Mouse (Mus musculus): ENCODE measurements at regions not wholly inside any gene's neighbourhood (a gene's known extent, or its start where the extent isn't known, plus 50 kb on each side); places are given as distances from the start of the nearest gene placed in this dataset.

GRCm38 (mm10) chr10:17343829-17344228, 379.2 kb upstream of the Cited2 start:
- 66% methylated on average over 1 of the region's 1 CpGs for WGBS (ENCODE audit: insufficient replicate concordance)

GRCm38 (mm10) chr10:17352202-17352994, 370.6 kb upstream of the Cited2 start:
- no peak overlapping the region for H3K4me3 ChIP-seq (ENCODE audit: insufficient read depth in 1 of 2, low read depth in 2 of 2, low read length in 2 of 2)
- no peak overlapping the region for H3K9ac ChIP-seq (replicated peaks)
- ATAC-seq (ENCODE audit: insufficient read depth), result no peak
- no peaks in the 10 kb centered on the region for H3K4me1 ChIP-seq (replicated peaks; ENCODE audit: control insufficient read depth in 2 of 2, insufficient read depth in 2 of 2, low read length in 1 of 2)
- 77% methylated on average over 14 of the region's 14 CpGs for WGBS (ENCODE audit: insufficient replicate concordance)
- H3K9me3 ChIP-seq (ENCODE audit: control insufficient read depth, low read length), result no peaks in the 10 kb centered on the region
- no peaks in the 10 kb centered on the region for H3K36me3 ChIP-seq (replicated peaks; ENCODE audit: control insufficient read depth, insufficient read depth, low read depth)
- H3K4me2 ChIP-seq (ENCODE audit: low read depth), result no peak overlapping the region
- TF ChIP-seq EP300 (IDR thresholded peaks at IDR 0.05; ENCODE audit: low read depth), result no peak
- TF ChIP-seq CTCF (IDR thresholded peaks at IDR 0.05; ENCODE audit: low read depth), result no peak
- no peaks in the 10 kb centered on the region for H3K27me3 ChIP-seq (ENCODE audit: control insufficient read depth, insufficient read depth, low read length)
- no peak for DNase-seq (ENCODE audit: low read depth in 3 of 3, low spot score in 3 of 3)
- H3K27ac ChIP-seq, result no peak overlapping the region

More at GRCm38 (mm10) chr10:17343829-17344228, 379.2 kb upstream of the Cited2 start:
- TF ChIP-seq CTCF (IDR thresholded peaks at IDR 0.05; ENCODE audit: low read depth) (no peak), EP300 (IDR thresholded peaks at IDR 0.05; ENCODE audit: low read depth) (no peak)
- Histone ChIP-seq H3K9me3 (ENCODE audit: control insufficient read depth, low read length) (no peaks in the 10 kb centered on the region), H3K27me3 (ENCODE audit: control insufficient read depth, insufficient read depth, low read length) (no peaks in the 10 kb centered on the region), H3K9ac (replicated peaks) (no peak overlapping the region), H3K27ac (no peak overlapping the region), H3K36me3 (replicated peaks; ENCODE audit: control insufficient read depth, insufficient read depth, low read depth) (no peaks in the 10 kb centered on the region), H3K4me1 (replicated peaks; ENCODE audit: control insufficient read depth in 2 of 2, insufficient read depth in 2 of 2, low read length in 1 of 2) (no peaks in the 10 kb centered on the region), H3K4me3 (ENCODE audit: insufficient read depth in 1 of 2, low read depth in 2 of 2, low read length in 2 of 2) (no peak overlapping the region), H3K4me2 (ENCODE audit: low read depth) (no peak overlapping the region)
- DNase-seq (ENCODE audit: low read depth in 3 of 3, low spot score in 3 of 3) (no peak), ATAC-seq (ENCODE audit: insufficient read depth) (no peak)

- H3K9ac ChIP-seq (replicated peaks), result no peak overlapping the region
- H3K27me3 ChIP-seq (ENCODE audit: control insufficient read depth, insufficient read depth, low read length), result no peaks in the 10 kb centered on the region
- 45% methylated on average over 4 of the region's 4 CpGs for WGBS (ENCODE audit: insufficient replicate concordance)
- H3K27ac ChIP-seq, result no peak overlapping the region
- ATAC-seq (ENCODE audit: insufficient read depth) (no peak), DNase-seq (ENCODE audit: low read depth in 3 of 3, low spot score in 3 of 3) (no peak)
- no peak overlapping the region for H3K4me3 ChIP-seq (ENCODE audit: insufficient read depth in 1 of 2, low read depth in 2 of 2, low read length in 2 of 2)
- H3K4me2 ChIP-seq (ENCODE audit: low read depth), result no peak overlapping the region
- no peaks in the 10 kb centered on the region for H3K9me3 ChIP-seq (ENCODE audit: control insufficient read depth, low read length)
- no peak for TF ChIP-seq CTCF (IDR thresholded peaks at IDR 0.05; ENCODE audit: low read depth)
- TF ChIP-seq EP300 (IDR thresholded peaks at IDR 0.05; ENCODE audit: low read depth), result no peak
- H3K4me1 ChIP-seq (replicated peaks; ENCODE audit: control insufficient read depth in 2 of 2, insufficient read depth in 2 of 2, low read length in 1 of 2), result no peaks in the 10 kb centered on the region
- H3K36me3 ChIP-seq (replicated peaks; ENCODE audit: control insufficient read depth, insufficient read depth, low read depth), result no peaks in the 10 kb centered on the region
Observed at GRCm38 (mm10) chr10:17355476-17355875, 367.5 kb upstream of the Cited2 start.

- Histone ChIP-seq H3K9me3 (ENCODE audit: control insufficient read depth, low read length) (no peaks in the 10 kb centered on the region), H3K4me1 (replicated peaks; ENCODE audit: control insufficient read depth in 2 of 2, insufficient read depth in 2 of 2, low read length in 1 of 2) (no peaks in the 10 kb centered on the region), H3K4me3 (ENCODE audit: insufficient read depth in 1 of 2, low read depth in 2 of 2, low read length in 2 of 2) (no peak overlapping the region), H3K4me2 (ENCODE audit: low read depth) (no peak overlapping the region), H3K27me3 (ENCODE audit: control insufficient read depth, insufficient read depth, low read length) (no peaks in the 10 kb centered on the region), H3K9ac (replicated peaks) (no peak overlapping the region), H3K27ac (no peak overlapping the region), H3K36me3 (replicated peaks; ENCODE audit: control insufficient read depth, insufficient read depth, low read depth) (no peaks in the 10 kb centered on the region)
- no peak for TF ChIP-seq EP300 (IDR thresholded peaks at IDR 0.05; ENCODE audit: low read depth)
- no peak for TF ChIP-seq CTCF (IDR thresholded peaks at IDR 0.05; ENCODE audit: low read depth)
- 32% methylated on average over 3 of the region's 3 CpGs for WGBS (ENCODE audit: insufficient replicate concordance)
- ATAC-seq (ENCODE audit: insufficient read depth) (no peak), DNase-seq (ENCODE audit: low read depth in 3 of 3, low spot score in 3 of 3) (no peak)
Observed at GRCm38 (mm10) chr10:17356041-17356440, 367.0 kb upstream of the Cited2 start.

- H3K9me3 ChIP-seq (ENCODE audit: control insufficient read depth, low read length), result no peaks in the 10 kb centered on the region
- H3K27me3 ChIP-seq (ENCODE audit: control insufficient read depth, insufficient read depth, low read length), result no peaks in the 10 kb centered on the region
- H3K36me3 ChIP-seq (replicated peaks; ENCODE audit: control insufficient read depth, insufficient read depth, low read depth), result no peaks in the 10 kb centered on the region
- DNase-seq (ENCODE audit: low read depth in 3 of 3, low spot score in 3 of 3), result no peak
- WGBS (ENCODE audit: insufficient replicate concordance), result 44% methylated on average over 3 of the region's 3 CpGs
- no peak overlapping the region for H3K4me3 ChIP-seq (ENCODE audit: insufficient read depth in 1 of 2, low read depth in 2 of 2, low read length in 2 of 2)
- H3K4me2 ChIP-seq (ENCODE audit: low read depth), result no peak overlapping the region
- no peak overlapping the region for H3K27ac ChIP-seq
- H3K4me1 ChIP-seq (replicated peaks; ENCODE audit: control insufficient read depth in 2 of 2, insufficient read depth in 2 of 2, low read length in 1 of 2), result no peaks in the 10 kb centered on the region
- TF ChIP-seq EP300 (IDR thresholded peaks at IDR 0.05; ENCODE audit: low read depth) (no peak), CTCF (IDR thresholded peaks at IDR 0.05; ENCODE audit: low read depth) (no peak)
- no peak overlapping the region for H3K9ac ChIP-seq (replicated peaks)
- ATAC-seq (ENCODE audit: insufficient read depth), result no peak
Observed at GRCm38 (mm10) chr10:17362643-17363042, 360.4 kb upstream of the Cited2 start.

Data from liver, embryonic 14.5 days (tissue).